In genomic region chr5:122935810-122936209, GRCm38 (mm10) we compare ENCODE assay signal across 17 mouse cellular contexts. TPM values are rescaled to one million over a fixed set of nuclear protein-coding genes. Genes with fewer than 3 reads are reported as not detected.
DNase-seq lines count a peak whose midpoint lies in the region; TF ChIP-seq lines count a peak whose summit lies in the region.
"Had no signal": no experiment of that assay in that cellular context is flagged by ENCODE, and none has a peak within 500 bp of the region (broad histone marks: within the 10 kb centered on the region; RNA-seq: fewer than 3 reads in every experiment).

No protein-coding gene starts in this region.

- no peak for DNase-seq in gastrocnemius, adult 2 months
- DNase-seq in gastrocnemius, adult 8-10 months (ENCODE audit: low spot score in 2 of 2) = no peak
- no peak for DNase-seq in layer of hippocampus, adult 2 months (ENCODE audit: low spot score in 2 of 2)
- no peak for DNase-seq in layer of hippocampus, adult 8-10 months (ENCODE audit: low spot score in 2 of 2)
- DNase-seq in 416B (ENCODE audit: low read depth) (peak; percentile 21), MEL (ENCODE audit: low read depth, low spot score) (no peak)
- DNase-seq in kidney, adult 18-20 months = no peak
- DNase-seq: cerebellum, postnatal 14 days; gastrocnemius, postnatal 10 days; kidney, adult 8-10 months; lung, postnatal 10 days; thymus, postnatal 14 days had no signal

- H3K4me3 ChIP-seq in gastrocnemius, adult 2 months = no peak overlapping the region
- no peak overlapping the region for H3K4me3 ChIP-seq in layer of hippocampus, adult 2 months
- no peak overlapping the region for H3K4me3 ChIP-seq in MEL (ENCODE audit: control insufficient read depth in 1 of 2, insufficient read depth in 1 of 2, low read depth in 2 of 2, low read length in 2 of 2)
- H3K4me3 ChIP-seq: forebrain, embryonic 15.5 days; hindbrain, embryonic 13.5 days; limb, embryonic 12.5 days; midbrain, embryonic 12.5 days; stomach, embryonic 15.5 days had no signal

- H3K79me2 ChIP-seq in MEL (ENCODE audit: control insufficient read depth, insufficient read depth, low read length, poor library complexity) = no peaks in the 10 kb centered on the region

- no peak overlapping the region for H3K27ac ChIP-seq in gastrocnemius, adult 2 months
- no peak overlapping the region for H3K27ac ChIP-seq in layer of hippocampus, adult 2 months
- no peak overlapping the region for H3K27ac ChIP-seq in MEL (ENCODE audit: control insufficient read depth, low read depth, low read length)
- H3K27ac ChIP-seq: forebrain, embryonic 15.5 days; hindbrain, embryonic 13.5 days; limb, embryonic 12.5 days; midbrain, embryonic 12.5 days; stomach, embryonic 15.5 days had no signal

- peak; percentile 32 for TF ChIP-seq RAD21 in MEL (IDR thresholded peaks at IDR 0.05; ENCODE audit: low read depth, low read length)

- H3K9me3 ChIP-seq in MEL (replicated peaks; ENCODE audit: insufficient read depth, low read length) = no peaks in the 10 kb centered on the region
- H3K9me3 ChIP-seq: forebrain, embryonic 15.5 days; hindbrain, embryonic 13.5 days; limb, embryonic 12.5 days; midbrain, embryonic 12.5 days; stomach, embryonic 15.5 days had no signal

- H3K27me3 ChIP-seq in MEL (ENCODE audit: control insufficient read depth in 1 of 2, insufficient read depth in 2 of 2, low read length in 2 of 2) = no peaks in the 10 kb centered on the region
- H3K27me3 ChIP-seq: forebrain, embryonic 15.5 days; hindbrain, embryonic 13.5 days; limb, embryonic 12.5 days; midbrain, embryonic 12.5 days; stomach, embryonic 15.5 days had no signal

- TF ChIP-seq EP300 in MEL (IDR thresholded peaks at IDR 0.05; ENCODE audit: low read depth in 1 of 2, low read length in 2 of 2) = no peak

- H3K9ac ChIP-seq in MEL (ENCODE audit: control insufficient read depth, low read depth, low read length, poor library complexity, severe bottlenecking) = no peak overlapping the region
- H3K9ac ChIP-seq: forebrain, embryonic 15.5 days; hindbrain, embryonic 13.5 days; limb, embryonic 12.5 days; midbrain, embryonic 12.5 days; stomach, embryonic 15.5 days had no signal

- no peak for TF ChIP-seq POLR2A in MEL (IDR thresholded peaks at IDR 0.05; ENCODE audit: control insufficient read depth in 1 of 2, insufficient read depth in 1 of 2, low read depth in 1 of 2, low read length in 2 of 2, poor library complexity in 1 of 2)

- intact Hi-C loops in gastrocnemius, adult 2 months (cut with DNase I) = no loop called here

- H3K36me3 ChIP-seq in MEL (ENCODE audit: control insufficient read depth in 1 of 2, insufficient read depth in 2 of 2, low read length in 2 of 2) = no peaks in the 10 kb centered on the region

- peak; percentile 9; the same call in 1 of the 2 replicates for TF ChIP-seq CTCF in gastrocnemius, adult 2 months (IDR thresholded peaks at IDR 0.05)
- peak; percentile 46 for TF ChIP-seq CTCF in layer of hippocampus, adult 2 months (conservative IDR thresholded peaks at IDR 0.05)
- TF ChIP-seq CTCF in MEL (IDR thresholded peaks at IDR 0.05 in 2 of 3, conservative IDR thresholded peaks at IDR 0.05 in 1 of 3; ENCODE audit: control insufficient read depth in 1 of 3, insufficient read depth in 1 of 3, low read depth in 2 of 3, low read length in 3 of 3, poor library complexity in 1 of 3, severe bottlenecking in 1 of 3) = peak in 2 of 3 experiments; percentile 29 to 41; a peak in 3 of 6 replicates

- peaks cover 0 to 5% of the 10 kb centered on the region in 2 experiments; a peak in 1 of 4 replicates for H3K4me1 ChIP-seq in MEL (ENCODE audit: control insufficient read depth in 1 of 2, insufficient read depth in 2 of 2, low read length in 2 of 2)

TF ChIP-seq in MEL, 35 proteins besides CTCF, POLR2A, EP300 and RAD21:
- no peak for TF ChIP-seq USF2 (IDR thresholded peaks at IDR 0.05; ENCODE audit: borderline replicate concordance in 1 of 2, insufficient read depth in 1 of 2, low read depth in 1 of 2, low read length in 2 of 2)
- TF ChIP-seq MAX (IDR thresholded peaks at IDR 0.05; ENCODE audit: low read length) = no peak
- no peak for TF ChIP-seq MAZ (IDR thresholded peaks at IDR 0.05; ENCODE audit: low read depth, low read length)
- peak; percentile 27; the same call in 1 of the 2 replicates for TF ChIP-seq SMC3 (IDR thresholded peaks at IDR 0.05; ENCODE audit: low read depth, low read length)
- TF ChIP-seq ZC3H11A (IDR thresholded peaks at IDR 0.05; ENCODE audit: low read depth, low read length) = peak; percentile 10; the same call in 1 of the 2 replicates
- no peak for TF ChIP-seq CHD2 (IDR thresholded peaks at IDR 0.05; ENCODE audit: low read length)
- no peak for TF ChIP-seq TCF12 (IDR thresholded peaks at IDR 0.05; ENCODE audit: low read depth, low read length)
- TF ChIP-seq UBTF (IDR thresholded peaks at IDR 0.05; ENCODE audit: borderline replicate concordance, insufficient read depth, low read depth, low read length) = no peak
- TF ChIP-seq BHLHE40 (IDR thresholded peaks at IDR 0.05; ENCODE audit: borderline replicate concordance, low read depth, low read length) = no peak
- no peak for TF ChIP-seq MYC (IDR thresholded peaks at IDR 0.05; ENCODE audit: low read depth, low read length)
- TF ChIP-seq NELFE (IDR thresholded peaks at IDR 0.05; ENCODE audit: low read depth, low read length) = no peak
- no peak for TF ChIP-seq TAL1 (IDR thresholded peaks at IDR 0.05; ENCODE audit: low read length)
TF ChIP-seq in MEL: peak in this region for 2.

RNA-seq across cellular contexts. Expression of gene Kdm2b, which starts 53.8 kb away (rescaled TPM):
- total RNA-seq in gastrocnemius, adult 2 months (2021) = 10 to 100 TPM; 11.5 to 13.3 TPM
- 10 to 100 TPM; 11.1 to 15.6 (median 13.1) TPM for total RNA-seq in gastrocnemius, adult 8-10 months (2022)
- total RNA-seq in layer of hippocampus, adult 2 months (2021) = 10 to 100 TPM; 35.0 to 36.7 TPM
- 10 to 100 TPM; 29.1 to 40.3 (median 34.6) TPM for total RNA-seq in layer of hippocampus, adult 8-10 months (2022)
- 24.8 and 29.2 TPM in 2 replicates for total RNA-seq in MEL (2012; rRNA removed)
- polyA plus RNA-seq in MEL (2012; ENCODE audit: insufficient read depth in 1 of 2, insufficient read length in 2 of 2, low read depth in 1 of 2, low replicate concordance in 2 of 2, missing spikeins in 1 of 2) = 10 to 100 TPM in 1 of 2 experiments, not detected in 1; 48.9 TPM
